Mouse (Mus musculus) kidney, adult 2 months (tissue): ENCODE results near the gene Rps4x.
"Not testable (repeated sequence)": the region's sequence is repeated elsewhere in the genome, so short reads cannot be mapped to it uniquely, and the experiment has no call there.

ENCODE experiments used
- CTCF ChIP-seq: fragments of 200-500 bp; conservative IDR thresholded peaks from 2 replicates; pipeline ENCODE4 v1.5.1; 2011; ENCODE audit warnings: low read depth, mild to moderate bottlenecking, control low read depth, low read length, moderate library complexity, mixed read lengths; ENCODE audit not compliant: insufficient read depth, insufficient read length
- POLR2A ChIP-seq: fragments of 200-500 bp; IDR thresholded peaks from one replicate; pipeline ENCODE4 v1.6.1; 2011; ENCODE audit warnings: low read depth, low read length, control low read depth

GRCm38 (mm10) chrX:102215356-102215755 lies 26.2 kb upstream of the Rps4x start:
- TF ChIP-seq POLR2A = not testable (repeated sequence)
- peak; percentile 40 for TF ChIP-seq CTCF
